Mouse (Mus musculus) thymus, adult 2 months (tissue): ENCODE measurements around the gene Gstp1.

ENCODE experiments used
- CTCF ChIP-seq: fragments of 200-500 bp; IDR thresholded peaks from 2 replicates; pipeline ENCODE4 v1.5.1; 2012; ENCODE audit warnings: mild to moderate bottlenecking, control low read depth, low read length, moderate library complexity, borderline replicate concordance; ENCODE audit not compliant: control insufficient read depth, poor library complexity, insufficient read depth; ENCODE audit errors: extremely low read depth
- POLR2A ChIP-seq: fragments of 200-500 bp; IDR thresholded peaks from 2 replicates; pipeline ENCODE4 v1.6.1; 2012; ENCODE audit warnings: mild to moderate bottlenecking, low read length, control low read depth, moderate library complexity; ENCODE audit not compliant: control insufficient read depth, poor library complexity, insufficient read depth; ENCODE audit errors: extremely low read depth

- TF ChIP-seq CTCF (no peak), POLR2A (no peak)
These were observed 49.3 kb upstream of the Gstp1 start for GRCm38 (mm10) chr19:4087090-4087489.
